Mouse (Mus musculus): ENCODE measurements around the gene Ebp. TPM values are rescaled to one million over a fixed set of nuclear protein-coding genes. Genes with fewer than 3 reads are reported as not detected.

Ebp gene
- polyA plus RNA-seq, 1 experiment = 116 TPM

DNA sequence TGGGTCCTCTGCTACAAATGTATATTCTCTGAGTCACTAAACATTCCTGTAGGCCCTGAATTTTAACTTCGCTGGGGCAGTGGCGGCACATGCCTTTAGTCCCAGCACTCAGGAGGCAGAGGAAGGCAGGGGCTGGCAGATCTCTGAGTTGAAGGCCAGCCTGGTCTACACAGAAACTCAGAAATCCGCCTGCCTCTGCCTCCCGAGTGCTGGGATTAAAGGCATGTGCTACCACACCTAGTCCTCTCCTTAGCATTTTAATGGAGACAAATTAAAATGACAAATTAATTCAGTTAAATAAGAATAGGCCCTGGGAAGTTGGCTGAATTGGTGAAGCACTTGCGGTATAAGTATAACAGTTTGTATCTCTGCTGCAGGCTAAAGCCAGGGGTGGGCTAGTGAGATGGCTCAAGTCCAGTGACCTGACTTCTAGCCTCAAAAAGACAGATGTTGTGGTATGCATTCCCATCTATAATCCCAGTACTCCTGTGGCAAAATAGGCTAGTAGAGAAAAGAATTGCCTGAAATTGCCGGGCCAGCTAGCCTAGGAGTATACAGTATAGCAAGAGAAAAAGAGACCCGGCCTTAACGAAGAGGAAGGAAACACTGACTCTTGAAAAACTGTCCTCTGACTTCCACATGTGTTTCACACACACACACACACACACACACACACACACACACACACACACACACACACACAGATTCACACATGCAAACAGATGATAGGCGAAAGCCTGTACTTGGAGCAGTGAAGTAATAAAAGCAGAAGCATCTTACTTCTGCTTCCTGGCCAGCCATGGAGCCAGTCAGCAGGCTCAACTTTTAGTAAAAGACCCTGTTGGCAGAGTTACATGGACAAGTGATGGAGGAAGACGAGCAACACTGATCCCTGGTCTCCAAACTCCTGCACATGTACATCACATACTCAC, 25.3 kb downstream of the Ebp start:
- no peak for TF ChIP-seq REST (IDR thresholded peaks at IDR 0.05; ENCODE audit: insufficient read depth, insufficient read length)
- TF ChIP-seq POLR2AphosphoS2 (IDR thresholded peaks at IDR 0.05; ENCODE audit: insufficient read length, low read depth) = no peak
- no peak for TF ChIP-seq MYOG (IDR thresholded peaks at IDR 0.05; ENCODE audit: control insufficient read depth in 1 of 3, insufficient read depth in 1 of 3, insufficient read length in 2 of 3, low read depth in 2 of 3)
- no peak for TF ChIP-seq CEBPB (IDR thresholded peaks at IDR 0.05; ENCODE audit: insufficient read depth, poor library complexity, severe bottlenecking)
- no peak for TF ChIP-seq E2F4 (IDR thresholded peaks at IDR 0.05; ENCODE audit: insufficient read depth)
- no peak for TF ChIP-seq POLR2A (IDR thresholded peaks at IDR 0.05; ENCODE audit: insufficient read length, low read depth)
- no peak for TF ChIP-seq USF1 (IDR thresholded peaks at IDR 0.05; ENCODE audit: low read depth)
- TF ChIP-seq MAX (IDR thresholded peaks at IDR 0.05; ENCODE audit: low read depth) = no peak
- no peak for TF ChIP-seq TCF3 (IDR thresholded peaks at IDR 0.05; ENCODE audit: insufficient read length, low read depth)
- TF ChIP-seq MYOD1 (IDR thresholded peaks at IDR 0.05; ENCODE audit: control insufficient read depth in 1 of 3, insufficient read length in 2 of 3, low read depth in 2 of 3) = no peak
- no peak for TF ChIP-seq TCF12 (IDR thresholded peaks at IDR 0.05; ENCODE audit: insufficient read depth, poor library complexity, severe bottlenecking)
- no peak for TF ChIP-seq SRF (IDR thresholded peaks at IDR 0.05; ENCODE audit: control insufficient read depth, insufficient read length, low read depth)
- Histone ChIP-seq H3K27me3 (ENCODE audit: control insufficient read depth, insufficient read depth, insufficient read length) (no peaks in the 10 kb centered on the region), H3K36me3 (ENCODE audit: control insufficient read depth, insufficient read depth) (no peaks in the 10 kb centered on the region), H3K4me2 (ENCODE audit: low read depth) (no peak overlapping the region), H3K4me3 (no peak overlapping the region), H3ac (ENCODE audit: control insufficient read depth, insufficient read length) (no peak overlapping the region), H3K79me2 (ENCODE audit: control insufficient read depth, insufficient read depth) (no peaks in the 10 kb centered on the region)

- H3ac ChIP-seq (ENCODE audit: control insufficient read depth, insufficient read length) = no peak overlapping the region
- no peak overlapping the region for H3K4me3 ChIP-seq
- H3K36me3 ChIP-seq (ENCODE audit: control insufficient read depth, insufficient read depth) = no peaks in the 10 kb centered on the region
- TF ChIP-seq TCF3 (IDR thresholded peaks at IDR 0.05; ENCODE audit: insufficient read length, low read depth) (no peak), TCF12 (IDR thresholded peaks at IDR 0.05; ENCODE audit: insufficient read depth, poor library complexity, severe bottlenecking) (no peak), CEBPB (IDR thresholded peaks at IDR 0.05; ENCODE audit: insufficient read depth, poor library complexity, severe bottlenecking) (no peak), POLR2A (IDR thresholded peaks at IDR 0.05; ENCODE audit: insufficient read length, low read depth) (no peak), USF1 (IDR thresholded peaks at IDR 0.05; ENCODE audit: low read depth) (no peak), POLR2AphosphoS2 (IDR thresholded peaks at IDR 0.05; ENCODE audit: insufficient read length, low read depth) (no peak), E2F4 (IDR thresholded peaks at IDR 0.05; ENCODE audit: insufficient read depth) (no peak)
- H3K4me2 ChIP-seq (ENCODE audit: low read depth) = no peak overlapping the region
- no peaks in the 10 kb centered on the region for H3K27me3 ChIP-seq (ENCODE audit: control insufficient read depth, insufficient read depth, insufficient read length)
- H3K79me2 ChIP-seq (ENCODE audit: control insufficient read depth, insufficient read depth) = no peaks in the 10 kb centered on the region
These were observed 28.8 kb downstream of the Ebp start for GRCm38 (mm10) chrX:8164471-8164870.

- Histone ChIP-seq H3K79me2 (ENCODE audit: control insufficient read depth, insufficient read depth) (no peaks in the 10 kb centered on the region), H3K36me3 (ENCODE audit: control insufficient read depth, insufficient read depth) (no peaks in the 10 kb centered on the region), H3K4me2 (ENCODE audit: low read depth) (no peak overlapping the region), H3K27me3 (ENCODE audit: control insufficient read depth, insufficient read depth, insufficient read length) (no peaks in the 10 kb centered on the region), H3ac (ENCODE audit: control insufficient read depth, insufficient read length) (no peak overlapping the region), H3K4me3 (no peak overlapping the region)
- TF ChIP-seq MYOD1 (IDR thresholded peaks at IDR 0.05; ENCODE audit: control insufficient read depth in 1 of 3, insufficient read length in 2 of 3, low read depth in 2 of 3) = no peak
- no peak for TF ChIP-seq REST (IDR thresholded peaks at IDR 0.05; ENCODE audit: insufficient read depth, insufficient read length)
- no peak for TF ChIP-seq SRF (IDR thresholded peaks at IDR 0.05; ENCODE audit: control insufficient read depth, insufficient read length, low read depth)
- no peak for TF ChIP-seq MAX (IDR thresholded peaks at IDR 0.05; ENCODE audit: low read depth)
- no peak for TF ChIP-seq E2F4 (IDR thresholded peaks at IDR 0.05; ENCODE audit: insufficient read depth)
- no peak for TF ChIP-seq TCF3 (IDR thresholded peaks at IDR 0.05; ENCODE audit: insufficient read length, low read depth)
These were observed 30.2 kb downstream of the Ebp start for GRCm38 (mm10) chrX:8163076-8163475.

GRCm38 (mm10) chrX:8145153-8145991, 47.9 kb downstream of the Ebp start, which contains the start of gene Rbm3:
Gene Rbm3, minus strand, starts transcription at chrX:8145880.
- TF ChIP-seq MYOG (IDR thresholded peaks at IDR 0.05; ENCODE audit: control insufficient read depth in 1 of 3, insufficient read depth in 1 of 3, insufficient read length in 2 of 3, low read depth in 2 of 3) = peak in 2 of 3 experiments; percentile 39 to 44
- TF ChIP-seq MAX (IDR thresholded peaks at IDR 0.05; ENCODE audit: low read depth) = no peak
- peak in 1 of 3 experiments; percentile 38 for TF ChIP-seq MYOD1 (IDR thresholded peaks at IDR 0.05; ENCODE audit: control insufficient read depth in 1 of 3, insufficient read length in 2 of 3, low read depth in 2 of 3)
- TF ChIP-seq TCF12 (IDR thresholded peaks at IDR 0.05; ENCODE audit: insufficient read depth, poor library complexity, severe bottlenecking) = no peak
- no peak for TF ChIP-seq REST (IDR thresholded peaks at IDR 0.05; ENCODE audit: insufficient read depth, insufficient read length)
- no peak for TF ChIP-seq E2F4 (IDR thresholded peaks at IDR 0.05; ENCODE audit: insufficient read depth)
- peak; percentile 69 for TF ChIP-seq USF1 (IDR thresholded peaks at IDR 0.05; ENCODE audit: low read depth)
- TF ChIP-seq POLR2AphosphoS2 (IDR thresholded peaks at IDR 0.05; ENCODE audit: insufficient read length, low read depth) = peak; percentile 77
- no peak for TF ChIP-seq CEBPB (IDR thresholded peaks at IDR 0.05; ENCODE audit: insufficient read depth, poor library complexity, severe bottlenecking)
- TF ChIP-seq TCF3 (IDR thresholded peaks at IDR 0.05; ENCODE audit: insufficient read length, low read depth) = no peak
- no peak for TF ChIP-seq SRF (IDR thresholded peaks at IDR 0.05; ENCODE audit: control insufficient read depth, insufficient read length, low read depth)
- peak; percentile 47 for TF ChIP-seq POLR2A (IDR thresholded peaks at IDR 0.05; ENCODE audit: insufficient read length, low read depth)
- H3K36me3 ChIP-seq (ENCODE audit: control insufficient read depth, insufficient read depth) = peaks cover 17% of the 10 kb centered on the region
- H3ac ChIP-seq (ENCODE audit: control insufficient read depth, insufficient read length) = peak within 1 kb of the TSS; percentile 4
- no peaks in the 10 kb centered on the region for H3K27me3 ChIP-seq (ENCODE audit: control insufficient read depth, insufficient read depth, insufficient read length)
- H3K4me2 ChIP-seq (ENCODE audit: low read depth) = peak within 1 kb of the TSS; percentile 78
- peak within 1 kb of the TSS; percentile 90 for H3K4me3 ChIP-seq
- peaks cover 20% of the 10 kb centered on the region for H3K79me2 ChIP-seq (ENCODE audit: control insufficient read depth, insufficient read depth)
